Mouse (Mus musculus): ENCODE measurements around the gene Spsb4.

Spsb4 gene

DNA sequence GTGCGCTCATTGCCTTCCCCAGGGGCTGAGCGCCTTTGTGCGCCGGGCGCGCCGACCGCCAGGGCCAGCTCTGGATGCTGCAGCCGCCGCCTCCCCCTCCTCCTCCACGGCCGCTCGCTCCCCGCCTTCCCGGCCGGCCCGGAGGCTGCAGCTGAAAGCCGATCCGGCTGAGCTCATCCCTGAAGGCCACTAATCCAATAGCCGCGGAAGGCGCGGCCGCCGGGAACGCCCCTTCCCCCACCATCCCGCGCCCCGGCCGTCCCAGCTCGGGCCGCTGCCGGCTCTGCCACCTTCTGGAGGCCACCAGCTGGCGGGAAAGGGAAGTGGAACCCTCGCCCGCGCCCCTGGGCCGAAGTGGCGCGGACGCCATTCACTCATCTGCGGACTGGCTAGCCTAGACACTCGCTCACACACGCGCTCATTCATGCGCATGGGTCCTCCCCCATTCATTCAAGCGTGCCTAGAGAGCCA lies at the start of gene Spsb4:
Spsb4 (minus strand) TSS at position 167 of the 471 bp plus-strand sequence.
- in situ Hi-C loops (cut with MboI, MseI): no loop called here

DNA sequence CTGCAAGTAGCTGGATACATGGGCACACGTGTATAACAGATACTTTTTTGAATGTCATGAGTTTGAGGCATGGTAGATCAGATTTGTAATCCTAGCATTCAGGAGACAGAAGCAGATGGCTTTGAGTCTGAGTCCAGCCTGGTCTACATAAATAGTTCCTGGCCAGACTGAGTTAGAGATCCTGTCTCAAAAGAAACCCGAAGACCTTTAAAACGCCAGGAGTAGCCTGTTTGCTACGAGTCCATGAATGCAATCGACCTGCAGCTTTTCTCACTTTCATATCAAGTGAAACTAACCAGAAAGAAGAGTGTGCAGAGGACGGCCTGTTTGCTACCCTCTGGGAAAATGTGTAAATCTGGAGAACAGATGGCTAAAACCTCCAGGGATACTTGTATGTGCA lies 49.1 kb upstream of the Spsb4 start:
- in situ Hi-C loops (cut with MboI, MseI): loop anchor here (5.0 to 10.0 kb wide), 2 partner anchors 105 to 143 kb away; no protein-coding TSS in a partner anchor

DNA sequence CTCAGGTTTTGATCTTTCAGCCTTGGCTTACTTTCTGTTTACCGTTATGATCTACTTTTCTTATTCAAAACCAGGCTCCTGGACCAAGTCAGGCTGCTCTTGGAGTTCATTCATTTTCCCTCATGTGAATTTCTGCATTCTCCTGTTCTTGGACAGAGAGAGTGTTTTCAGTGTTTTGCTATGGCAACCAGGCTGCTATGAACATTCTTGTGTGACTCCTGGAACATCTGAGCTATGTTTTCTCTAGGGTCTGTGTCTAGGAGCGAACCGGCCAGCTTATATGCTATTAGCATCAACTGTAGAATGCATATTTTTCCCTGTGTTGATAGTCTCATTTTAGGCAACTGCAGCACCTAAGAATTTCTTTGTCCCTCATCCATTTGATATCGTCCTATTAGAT lies 47.2 kb upstream of the Spsb4 start:
- in situ Hi-C loops (cut with MboI, MseI): loop anchor here (5.0 to 10.0 kb wide), 2 partner anchors 104 to 141 kb away; no protein-coding TSS in a partner anchor

GRCm38 (mm10) chr9:97065216-97065615 lies 46.6 kb upstream of the Spsb4 start:
- in situ Hi-C loops (cut with MboI, MseI): loop anchor here (5.0 to 10.0 kb wide), 2 partner anchors 103 to 140 kb away; no protein-coding TSS in a partner anchor

GRCm38 (mm10) chr9:97064161-97064560 lies 45.5 kb upstream of the Spsb4 start:
- in situ Hi-C loops (cut with MboI, MseI): loop anchor here (10.0 kb wide), 1 partner anchor 139 kb away; no protein-coding TSS in a partner anchor

DNA sequence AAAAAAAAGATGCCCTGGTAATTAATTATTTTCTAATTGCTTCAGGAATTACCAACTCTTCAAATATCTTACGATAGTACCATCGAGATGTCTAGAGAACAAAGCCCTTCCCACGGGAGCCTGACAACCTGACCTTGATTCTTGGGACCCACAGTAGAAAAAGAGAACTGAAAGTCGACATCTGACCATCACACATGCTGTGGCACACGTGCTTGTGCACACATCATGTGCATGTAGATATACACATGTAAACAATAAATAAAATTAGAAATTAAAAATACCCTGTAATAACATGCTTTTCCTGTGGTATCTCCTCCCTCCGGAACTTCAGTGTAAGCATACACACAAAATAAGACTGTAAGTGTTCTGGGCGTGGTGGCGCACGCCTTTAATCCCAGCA lies 43.1 kb upstream of the Spsb4 start:
- in situ Hi-C loops (cut with MboI, MseI): loop anchor here (10.0 kb wide), 1 partner anchor 137 kb away; no protein-coding TSS in a partner anchor

DNA sequence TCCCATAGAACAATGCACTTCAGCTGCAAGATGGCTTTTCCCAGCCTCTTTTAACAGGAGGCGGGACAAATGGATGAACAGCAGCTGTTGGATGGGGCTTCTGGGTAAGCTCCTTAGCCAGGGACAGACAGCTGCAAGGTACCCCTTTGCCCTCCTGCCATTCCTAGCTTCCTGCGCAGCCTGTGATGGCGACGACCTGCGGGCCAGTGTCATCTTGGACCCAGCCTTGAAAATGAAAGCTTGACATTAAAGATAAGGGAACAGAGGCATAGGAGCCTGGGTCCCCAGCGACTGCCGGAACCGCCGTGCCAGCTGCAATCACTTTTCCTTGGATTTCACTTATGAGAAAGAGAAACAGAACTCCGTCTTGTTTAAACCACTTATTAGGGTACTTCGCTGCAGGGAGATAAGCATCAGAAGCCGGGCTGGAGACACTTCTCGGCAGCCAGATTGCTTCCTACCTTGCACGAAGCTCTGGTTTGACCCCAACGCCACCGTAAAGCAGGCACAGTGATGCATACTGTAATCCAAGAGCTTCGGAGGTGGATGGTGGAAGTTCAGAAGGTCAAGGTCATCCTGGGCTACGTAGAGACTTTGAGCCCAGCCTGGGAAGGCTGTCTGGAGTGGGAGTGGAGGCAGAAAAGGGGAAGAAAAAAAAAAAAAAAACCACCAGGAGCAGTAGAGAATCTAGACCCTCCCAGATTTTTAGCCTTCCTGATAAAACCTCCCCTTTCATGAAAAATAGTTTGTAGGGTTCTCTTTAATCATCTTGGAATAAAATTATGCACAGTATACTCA lies 38.1 kb upstream of the Spsb4 start:
- in situ Hi-C loops (cut with MboI, MseI): no loop called here

- in situ Hi-C loops (cut with MboI, MseI): no loop called here
These were observed 37.3 kb upstream of the Spsb4 start for GRCm38 (mm10) chr9:97055906-97056305.

- in situ Hi-C loops (cut with MboI, MseI): no loop called here
These were observed 32.5 kb upstream of the Spsb4 start for GRCm38 (mm10) chr9:97051176-97051575.

- in situ Hi-C loops (cut with MboI, MseI): no loop called here
These were observed 27.6 kb upstream of the Spsb4 start for GRCm38 (mm10) chr9:97046240-97046639.

DNA sequence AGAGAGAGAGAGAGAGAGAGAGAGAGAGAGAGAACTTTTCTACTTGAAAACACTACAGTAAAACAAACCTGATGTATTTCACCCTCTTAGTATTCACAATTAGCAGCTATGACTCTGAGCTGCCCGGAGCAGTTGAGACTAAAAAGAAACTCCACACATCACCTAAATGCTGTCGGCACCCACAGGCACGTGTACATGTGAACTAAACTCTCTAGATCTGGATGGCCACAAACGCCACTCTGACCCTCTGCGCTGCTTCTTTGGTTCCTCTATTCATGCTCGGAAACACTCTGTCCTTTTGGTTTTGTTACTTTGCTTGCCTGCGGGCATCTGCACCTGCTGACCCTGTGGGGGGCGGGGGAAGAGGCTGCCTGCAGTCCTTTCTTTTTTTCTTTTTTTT lies 23.0 kb upstream of the Spsb4 start:
- in situ Hi-C loops (cut with MboI, MseI): no loop called here

- in situ Hi-C loops (cut with MboI, MseI): no loop called here
These were observed 19.4 kb upstream of the Spsb4 start for GRCm38 (mm10) chr9:97038010-97038409.

GRCm38 (mm10) chr9:97036656-97037055 lies 18.0 kb upstream of the Spsb4 start:
- in situ Hi-C loops (cut with MboI, MseI): no loop called here

DNA sequence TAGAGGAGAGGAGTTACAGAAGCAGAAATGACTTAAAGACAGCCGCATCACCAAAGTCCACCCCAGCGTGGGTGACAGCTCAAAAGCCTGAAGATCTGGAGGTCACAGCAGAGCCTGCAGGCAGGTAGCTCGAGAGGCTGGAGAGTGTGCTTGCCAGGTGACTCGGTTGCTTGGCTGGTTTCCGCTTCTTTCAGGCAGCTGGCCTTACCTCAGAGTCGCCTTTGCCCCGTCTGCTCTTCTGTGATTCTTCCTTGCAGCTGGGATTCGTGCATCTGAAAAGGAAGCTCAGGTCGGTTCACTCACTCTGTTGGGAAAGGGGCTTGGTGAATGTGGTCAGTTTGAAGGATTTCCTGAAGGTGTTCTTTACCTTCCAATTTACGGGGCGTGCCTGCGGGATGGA lies 8.7 kb upstream of the Spsb4 start:
- in situ Hi-C loops (cut with MboI, MseI): no loop called here

GRCm38 (mm10) chr9:97026006-97026405 lies 7.4 kb upstream of the Spsb4 start:
- in situ Hi-C loops (cut with MboI, MseI): no loop called here

GRCm38 (mm10) chr9:97024451-97024850 lies 5.8 kb upstream of the Spsb4 start:
- in situ Hi-C loops (cut with MboI, MseI): no loop called here

DNA sequence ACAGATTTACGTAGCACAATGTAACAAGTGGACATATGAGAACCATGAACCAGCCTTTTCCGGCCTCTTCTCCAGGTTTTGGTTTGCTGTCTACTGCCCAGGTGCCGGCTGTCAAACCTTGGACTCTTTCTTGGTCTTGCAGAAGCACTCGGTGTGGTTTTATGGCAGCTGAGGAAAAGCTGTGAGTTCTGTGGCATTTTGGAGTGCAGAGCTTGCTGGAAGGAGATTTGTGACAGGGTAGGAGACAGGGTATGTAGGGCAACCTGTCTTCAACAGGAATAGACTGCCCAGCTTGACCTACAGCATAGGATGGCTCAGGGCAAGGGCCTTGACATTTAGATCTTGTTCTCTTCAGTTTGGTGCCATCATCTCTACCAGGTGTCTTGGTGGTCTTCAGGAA lies 4.3 kb upstream of the Spsb4 start:
- in situ Hi-C loops (cut with MboI, MseI): no loop called here

DNA sequence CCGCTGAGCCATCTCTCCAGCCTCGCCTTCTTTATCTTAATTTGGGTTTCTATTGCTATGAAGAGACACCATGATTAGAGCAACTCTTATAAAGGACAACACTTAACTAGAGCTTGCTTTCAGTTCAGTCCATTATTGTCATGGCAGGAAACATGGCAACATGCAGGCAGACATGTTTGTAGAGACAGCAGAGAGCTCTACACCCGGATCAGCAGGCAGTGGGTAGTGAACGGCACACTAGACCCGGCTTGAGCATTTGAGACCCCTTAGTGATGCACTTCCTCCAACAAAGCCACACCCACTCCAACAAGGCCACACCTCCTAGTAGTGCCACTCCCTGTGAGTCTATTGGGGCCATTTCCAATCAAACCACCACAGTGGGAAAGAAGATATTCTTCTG lies 3.7 kb upstream of the Spsb4 start:
- in situ Hi-C loops (cut with MboI, MseI): no loop called here

GRCm38 (mm10) chr9:97020152-97020551 lies 1.5 kb upstream of the Spsb4 start:
- in situ Hi-C loops (cut with MboI, MseI): no loop called here

DNA sequence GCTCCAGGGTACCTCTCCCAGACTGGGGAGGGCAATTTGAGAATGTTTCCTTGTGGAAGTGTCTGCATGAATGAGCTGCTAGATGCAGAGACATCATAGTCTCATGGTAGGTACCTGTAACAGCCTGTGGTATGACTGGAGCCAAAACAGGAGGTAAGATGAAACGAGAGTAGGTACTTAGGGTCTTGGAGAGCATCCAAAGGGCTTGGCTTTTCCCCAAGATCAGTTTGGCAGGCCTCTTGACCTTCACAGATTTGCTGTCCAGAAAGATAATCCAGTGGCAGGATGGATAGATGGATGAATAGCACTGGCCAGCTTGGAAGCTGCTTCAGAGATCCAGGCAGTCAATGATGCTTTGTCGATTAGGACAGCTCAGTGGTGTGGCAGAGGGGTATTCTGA lies 1.0 kb upstream of the Spsb4 start:
- in situ Hi-C loops (cut with MboI, MseI): no loop called here

DNA sequence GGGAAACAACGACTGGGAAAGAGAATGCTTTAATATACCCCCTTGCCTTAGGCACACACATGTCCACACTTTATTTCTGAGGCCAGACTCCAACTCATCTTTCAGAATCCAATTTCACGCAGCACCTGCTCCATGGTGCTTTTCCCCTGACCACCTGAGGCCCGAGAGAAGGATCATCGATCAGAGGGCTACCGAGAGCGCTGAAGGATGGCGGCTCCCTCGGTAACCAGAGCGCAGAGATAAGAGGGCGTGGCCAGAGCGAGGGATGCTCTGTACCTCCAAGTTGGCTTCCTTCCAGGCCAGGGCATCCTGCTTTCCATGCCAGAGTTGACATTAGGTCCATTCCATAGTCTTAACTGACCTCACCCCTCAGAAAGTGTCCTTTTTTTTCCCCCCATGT lies 588 bp upstream of the Spsb4 start:
- in situ Hi-C loops (cut with MboI, MseI): no loop called here

DNA sequence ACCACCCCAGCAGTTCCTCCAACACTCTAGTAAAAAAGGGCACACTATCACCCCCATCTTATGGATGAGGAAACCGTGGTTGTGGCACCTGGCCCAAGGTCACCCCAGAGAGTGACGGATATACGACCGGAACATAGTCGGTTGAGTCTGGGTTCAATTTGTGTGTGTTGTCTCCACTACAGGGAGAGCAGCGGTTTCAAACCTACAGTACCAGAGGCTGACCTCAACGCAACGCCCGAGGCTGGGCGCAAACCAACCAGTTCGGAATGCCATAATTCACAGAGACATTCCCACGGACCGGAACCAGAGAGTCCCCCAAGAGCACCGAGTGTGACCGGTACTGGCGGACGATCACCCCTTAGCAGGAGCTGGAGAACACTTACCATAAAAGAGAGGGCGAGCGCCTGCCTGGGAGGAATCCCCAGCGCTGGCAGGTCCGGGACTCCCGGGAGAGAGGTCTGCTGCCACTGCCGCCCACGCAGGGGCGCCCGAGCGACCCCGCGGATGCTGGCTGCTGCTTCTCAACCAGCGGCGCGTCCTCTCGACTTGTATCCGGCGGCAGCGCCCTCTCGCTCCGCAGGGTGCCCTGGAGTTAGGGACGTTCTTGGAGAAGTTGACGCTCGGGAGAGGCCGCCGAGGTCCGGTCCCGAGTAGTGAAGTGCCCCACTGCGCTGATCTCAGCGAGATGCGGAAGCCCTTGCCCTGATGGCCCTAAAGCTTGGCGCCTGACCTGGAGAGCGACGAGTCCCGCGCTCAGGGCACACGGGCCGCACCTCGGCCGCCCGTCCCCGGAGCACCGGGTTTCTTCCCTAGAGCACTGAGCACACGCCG lies 617 bp downstream of the Spsb4 start:
- in situ Hi-C loops (cut with MboI, MseI): no loop called here

Data from T-helper 1 cell (primary cell).